Mouse (Mus musculus): ENCODE results near the gene Rims4.

GRCm38 (mm10) chr2:163869783-163870182, 48.7 kb downstream of the Rims4 start:
- TF ChIP-seq POLR2A (IDR thresholded peaks at IDR 0.05; ENCODE audit: insufficient read depth, low read depth, low read length) (no peak), CTCF (IDR thresholded peaks at IDR 0.05) (no peak)
